Mouse (Mus musculus): ENCODE measurements around the gene Cmtm5.

DNA sequence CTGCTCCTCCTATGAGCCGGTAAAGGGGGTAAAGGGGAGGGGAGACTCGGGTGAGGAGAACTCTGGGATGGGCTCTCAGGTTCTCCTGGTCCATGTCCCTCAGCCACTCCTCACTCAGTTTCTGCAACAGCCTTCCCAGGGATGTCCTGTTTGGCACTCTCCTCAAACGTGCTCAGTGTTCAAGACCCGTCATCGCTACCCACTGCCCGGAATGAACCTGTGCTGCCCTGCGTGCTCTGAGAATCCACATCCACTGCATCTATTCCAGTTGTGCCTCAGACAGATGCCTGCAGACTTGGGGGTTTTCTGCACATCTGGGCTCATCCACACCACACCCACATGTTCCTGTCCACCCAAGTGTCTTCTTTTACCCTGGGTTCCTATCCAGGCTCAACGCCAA lies 6.4 kb downstream of the Cmtm5 start:
- TF ChIP-seq POLR2A (IDR thresholded peaks at IDR 0.05; ENCODE audit: extremely low read depth, insufficient read depth, low read length) (no peak), CTCF (IDR thresholded peaks at IDR 0.05; ENCODE audit: low read depth, low read length) (no peak)
